Mouse (Mus musculus) lung, postnatal 0 days (tissue): ENCODE measurements around the gene Map3k13. TPM values are rescaled to one million over a fixed set of nuclear protein-coding genes. Genes with fewer than 3 reads are reported as not detected.

Experiments used
- ATAC-seq: fragments of 200-750 bp; cut with Nextera tagmentation; 2 replicates; pipeline ENCODE4 v1.8.0; 2017; ENCODE audit warnings: moderate library complexity
- DNase-seq: peaks from one replicate; pipeline ENCODE4 v3.0.0-alpha.2; 2016; ENCODE audit warnings: low spot score
- H3K27ac ChIP-seq: fragments of 300-500 bp; sonication (generic); 2 replicates; pipeline ENCODE4 v1.5.1; 2014; ENCODE audit warnings: antibody characterized with exemption, mild to moderate bottlenecking, low read length, mixed read lengths
- H3K27me3 ChIP-seq: fragments of 300-500 bp; sonication (generic); replicated peaks from 2 replicates; pipeline ENCODE4 v1.6.1; 2014; ENCODE audit warnings: low read length, mixed read lengths; ENCODE audit not compliant: insufficient read depth
- H3K36me3 ChIP-seq: fragments of 300-500 bp; sonication (generic); 2 replicates; pipeline ENCODE4 v1.6.1; 2014; ENCODE audit warnings: low read length, mixed read lengths; ENCODE audit not compliant: insufficient read depth
- H3K4me1 ChIP-seq: fragments of 300-500 bp; sonication (generic); 2 replicates; pipeline ENCODE4 v1.6.1; 2014; ENCODE audit warnings: antibody characterized with exemption, low read depth, low read length, mixed read lengths; ENCODE audit not compliant: insufficient read depth
- H3K4me2 ChIP-seq: fragments of 300-500 bp; sonication (generic); replicated peaks from 2 replicates; pipeline ENCODE4 v1.6.1; 2014; ENCODE audit warnings: low read depth, mild to moderate bottlenecking, low read length, moderate library complexity, mixed read lengths
- H3K4me3 ChIP-seq: fragments of 300-500 bp; sonication (generic); 2 replicates; pipeline ENCODE4 v1.5.1; 2014; ENCODE audit warnings: low read depth, low read length
- H3K9ac ChIP-seq: fragments of 300-500 bp; sonication (generic); replicated peaks from 2 replicates; pipeline ENCODE4 v1.6.1; 2014; ENCODE audit warnings: low read depth, mild to moderate bottlenecking
- H3K9me3 ChIP-seq: fragments of 300-500 bp; sonication (generic); 2 replicates; pipeline ENCODE4 v1.6.1; 2016; ENCODE audit warnings: low read length, mixed read lengths
- CTCF ChIP-seq: IDR thresholded peaks from 2 replicates; pipeline ENCODE4 v1.5.1; 2016; ENCODE audit warnings: antibody characterized with exemption, mild to moderate bottlenecking
- EP300 ChIP-seq: IDR thresholded peaks from 2 replicates; pipeline ENCODE4 v1.6.1; 2016; ENCODE audit warnings: antibody characterized with exemption, mild to moderate bottlenecking, control low read depth
- WGBS: fragments of 180-500 bp; shearing (Covaris S2); extraction: QIAGEN DNeasy Blood & Tissue Kit; methylation state at CpG from one replicate; pipeline ENCODE4 v1.1.7; 2014; 5-methylcytosine and 5-hydroxymethylcytosine counted together
- polyA plus RNA-seq: library from polyadenylated mRNA; unstranded; fragments of >200 nt; fragmentation: Nextera tagmentation; extraction: Ambion mirVana; gene quantifications from 2 replicates; pipeline ENCODE4 v1.2.1, GENCODE M21; 2015

The Map3k13 gene
- polyA plus RNA-seq, 1 experiment from 2014 or later, result 0.37 TPM

DNA sequence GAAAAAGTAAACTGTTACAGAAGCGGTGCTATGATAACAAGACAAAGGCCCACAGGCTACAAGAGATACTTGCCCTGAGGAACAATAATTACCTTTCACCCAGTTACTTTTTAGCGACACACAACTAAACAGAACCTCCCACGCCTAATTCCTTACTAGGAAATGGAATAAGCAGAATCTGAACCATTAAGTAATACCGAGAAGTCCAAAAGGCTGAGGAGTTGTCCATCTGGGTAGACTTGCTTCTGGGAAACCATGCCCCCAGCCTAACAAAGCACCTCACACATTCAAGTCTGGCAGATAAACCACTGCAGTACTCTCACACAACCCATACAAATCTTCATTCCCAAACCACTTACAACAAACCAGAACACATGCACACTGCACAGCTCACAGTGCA, 15.0 kb upstream of the Map3k13 start:
- no peak for DNase-seq
- TF ChIP-seq EP300, result no peak
- no peak for TF ChIP-seq CTCF
- Histone ChIP-seq H3K9ac (no peak overlapping the region), H3K36me3 (no peaks in the 10 kb centered on the region), H3K9me3 (no peaks in the 10 kb centered on the region), H3K4me3 (no peak overlapping the region), H3K4me2 (no peak overlapping the region), H3K27ac (no peak overlapping the region), H3K27me3 (no peaks in the 10 kb centered on the region), H3K4me1 (no peaks in the 10 kb centered on the region)
- no peak for ATAC-seq
- WGBS, result 78% methylated on average over 4 of the region's 4 CpGs

GRCm38 (mm10) chr16:21781277-21781676, 12.9 kb upstream of the Map3k13 start:
- Histone ChIP-seq H3K36me3 (no peaks in the 10 kb centered on the region), H3K27ac (no peak overlapping the region), H3K27me3 (no peaks in the 10 kb centered on the region), H3K4me2 (no peak overlapping the region), H3K9ac (no peak overlapping the region), H3K4me1 (no peaks in the 10 kb centered on the region), H3K9me3 (no peaks in the 10 kb centered on the region), H3K4me3 (no peak overlapping the region)
- ATAC-seq, result no peak
- no peak for TF ChIP-seq EP300
- WGBS, result 59% methylated on average over 3 of the region's 3 CpGs
- no peak for DNase-seq

DNA sequence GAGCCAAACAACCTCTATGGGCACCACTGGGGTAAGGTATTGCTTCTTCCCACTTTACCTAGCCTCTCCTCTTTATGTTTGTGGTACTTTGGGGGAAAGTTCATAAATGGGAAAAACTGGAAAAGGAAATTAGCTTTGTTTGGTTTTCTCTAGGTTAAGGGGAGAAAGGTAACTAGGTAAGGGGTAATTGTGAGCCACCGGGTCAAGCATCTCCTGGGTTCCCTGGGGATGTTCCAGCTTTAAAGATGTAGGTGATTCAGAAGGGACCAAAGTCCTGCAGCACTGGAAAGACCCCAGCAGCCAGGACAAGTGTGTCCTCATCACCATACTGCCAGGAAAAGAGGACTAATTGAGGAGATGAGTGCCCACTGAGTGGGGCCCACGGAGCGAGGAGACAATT, 12.3 kb upstream of the Map3k13 start:
- no peak for DNase-seq
- Histone ChIP-seq H3K4me2 (no peak overlapping the region), H3K27ac (no peak overlapping the region), H3K4me3 (no peak overlapping the region), H3K36me3 (no peaks in the 10 kb centered on the region), H3K27me3 (no peaks in the 10 kb centered on the region), H3K9me3 (no peaks in the 10 kb centered on the region), H3K9ac (no peak overlapping the region), H3K4me1 (no peaks in the 10 kb centered on the region)
- TF ChIP-seq CTCF, result no peak
- TF ChIP-seq EP300, result no peak
- 81% methylated on average over 3 of the region's 3 CpGs for WGBS
- ATAC-seq, result no peak

- no peak for TF ChIP-seq EP300
- TF ChIP-seq CTCF, result no peak
- Histone ChIP-seq H3K4me3 (no peak overlapping the region), H3K27me3 (no peaks in the 10 kb centered on the region), H3K36me3 (no peaks in the 10 kb centered on the region), H3K4me1 (no peaks in the 10 kb centered on the region; the same call in 1 of the 2 replicates), H3K9ac (no peak overlapping the region), H3K27ac (no peak overlapping the region), H3K4me2 (no peak overlapping the region), H3K9me3 (no peaks in the 10 kb centered on the region)
- no peak for DNase-seq
- WGBS, result 40% methylated on average over 2 of the region's 2 CpGs
- ATAC-seq, result no peak
These were observed 11.3 kb upstream of the Map3k13 start for GRCm38 (mm10) chr16:21782807-21783206.

DNA sequence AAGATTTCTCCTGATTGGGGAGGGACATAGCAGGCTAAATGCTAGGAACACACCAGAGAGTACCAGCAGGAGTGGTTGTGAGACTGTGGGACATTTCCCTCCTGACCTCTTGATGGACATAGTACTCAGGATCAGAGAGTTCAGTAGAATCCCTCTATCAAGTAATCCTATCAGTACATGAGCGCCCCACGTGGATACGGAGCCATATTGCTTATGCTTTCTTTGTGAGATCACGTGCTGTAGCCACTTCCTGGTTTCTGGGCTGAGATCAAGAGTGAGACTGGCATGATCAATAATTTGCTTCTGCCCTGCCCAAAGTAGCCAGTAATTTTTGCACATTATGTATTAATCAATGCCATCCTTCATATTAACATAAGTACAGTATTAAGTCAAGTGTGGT, 9.1 kb upstream of the Map3k13 start:
- H3K9ac ChIP-seq, result no peak overlapping the region
- no peak overlapping the region for H3K4me2 ChIP-seq
- H3K4me3 ChIP-seq, result no peak overlapping the region
- H3K4me1 ChIP-seq, result peaks cover 3% of the 10 kb centered on the region; the same call in 1 of the 2 replicates
- no peak overlapping the region for H3K27ac ChIP-seq
- ATAC-seq, result no peak
- 80% methylated on average over 4 of the region's 4 CpGs for WGBS
- TF ChIP-seq CTCF (no peak), EP300 (no peak)
- no peak for DNase-seq
- H3K36me3 ChIP-seq, result no peaks in the 10 kb centered on the region
- no peaks in the 10 kb centered on the region for H3K9me3 ChIP-seq
- H3K27me3 ChIP-seq, result no peaks in the 10 kb centered on the region

GRCm38 (mm10) chr16:21786317-21786716, 7.8 kb upstream of the Map3k13 start:
- DNase-seq (no peak), ATAC-seq (no peak)
- Histone ChIP-seq H3K9me3 (no peaks in the 10 kb centered on the region), H3K9ac (no peak overlapping the region), H3K4me3 (no peak overlapping the region), H3K4me1 (peaks cover 3% of the 10 kb centered on the region; the same call in 1 of the 2 replicates), H3K36me3 (no peaks in the 10 kb centered on the region), H3K27ac (no peak overlapping the region), H3K27me3 (no peaks in the 10 kb centered on the region), H3K4me2 (no peak overlapping the region)
- no peak for TF ChIP-seq CTCF
- TF ChIP-seq EP300, result no peak
- WGBS, result 87% methylated on average over 8 of the region's 8 CpGs
